Mouse (Mus musculus) cerebellum, adult 11-12 months (tissue): ENCODE results near the gene Wdr46.
"Not testable (repeated sequence)": the region's sequence is repeated elsewhere in the genome, so short reads cannot be mapped to it uniquely, and the experiment has no call there.

Experiments used
- DNase-seq: peaks from one replicate; pipeline ENCODE4 v3.0.0; 2022

The Wdr46 gene

GRCm38 (mm10) chr17:33980181-33981035 lies 39.9 kb downstream of the Wdr46 start:
- DNase-seq: peak; percentile 32

DNA sequence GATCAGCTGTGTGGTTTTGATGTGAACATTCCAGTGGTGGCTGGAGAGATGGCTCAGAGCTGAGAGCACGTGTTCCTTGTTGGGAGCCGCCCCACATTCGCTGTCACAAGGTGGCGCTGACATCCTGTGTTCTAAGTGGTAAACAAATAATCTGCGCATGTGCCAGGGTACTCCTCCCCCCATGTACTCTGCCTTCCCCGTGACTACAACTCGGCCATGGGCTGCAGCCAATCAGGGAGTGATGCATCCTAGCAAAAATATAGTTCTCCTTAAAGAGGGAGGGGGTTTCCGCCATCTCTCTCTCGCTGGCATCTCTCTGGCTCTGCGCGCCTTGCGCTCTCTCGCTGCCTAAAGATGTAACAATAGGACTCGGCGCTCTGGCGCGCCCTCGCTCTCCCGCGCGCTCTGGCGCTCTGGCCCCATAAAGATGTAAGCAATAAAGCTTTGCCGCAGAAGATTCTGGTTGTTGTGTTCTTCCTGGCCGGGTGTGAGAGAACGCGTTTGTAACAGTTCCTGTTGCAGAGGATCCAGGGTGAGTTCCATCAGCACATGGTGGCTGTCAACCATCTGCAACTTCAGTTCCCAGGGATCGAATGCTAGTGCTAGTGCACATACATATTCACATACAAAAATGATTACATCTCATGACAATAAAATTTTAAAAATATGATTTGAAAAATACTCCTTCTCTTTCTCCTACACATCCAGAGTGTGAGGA lies 40.9 kb downstream of the Wdr46 start:
- peak; percentile 92 for DNase-seq

DNA sequence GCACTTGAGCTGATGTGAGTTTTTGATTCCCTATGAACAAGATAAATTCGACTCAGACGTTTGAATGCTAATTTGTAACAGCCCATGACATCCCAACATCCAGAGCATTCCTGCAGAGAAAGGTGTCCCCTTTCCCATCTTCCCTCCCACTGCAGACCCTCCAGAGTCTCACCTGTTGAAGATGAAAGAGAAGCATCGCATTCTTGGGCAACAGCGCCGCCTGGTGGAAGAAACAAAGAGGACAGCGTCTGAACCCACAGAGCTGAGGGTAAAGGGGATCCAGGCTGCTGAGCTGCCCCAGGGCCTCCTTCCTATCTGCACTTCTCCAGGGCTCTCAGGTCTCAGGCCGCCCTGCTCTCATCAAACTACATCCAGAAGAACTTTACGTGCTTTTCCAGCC lies 41.7 kb downstream of the Wdr46 start:
- DNase-seq: peak; percentile 63

DNA sequence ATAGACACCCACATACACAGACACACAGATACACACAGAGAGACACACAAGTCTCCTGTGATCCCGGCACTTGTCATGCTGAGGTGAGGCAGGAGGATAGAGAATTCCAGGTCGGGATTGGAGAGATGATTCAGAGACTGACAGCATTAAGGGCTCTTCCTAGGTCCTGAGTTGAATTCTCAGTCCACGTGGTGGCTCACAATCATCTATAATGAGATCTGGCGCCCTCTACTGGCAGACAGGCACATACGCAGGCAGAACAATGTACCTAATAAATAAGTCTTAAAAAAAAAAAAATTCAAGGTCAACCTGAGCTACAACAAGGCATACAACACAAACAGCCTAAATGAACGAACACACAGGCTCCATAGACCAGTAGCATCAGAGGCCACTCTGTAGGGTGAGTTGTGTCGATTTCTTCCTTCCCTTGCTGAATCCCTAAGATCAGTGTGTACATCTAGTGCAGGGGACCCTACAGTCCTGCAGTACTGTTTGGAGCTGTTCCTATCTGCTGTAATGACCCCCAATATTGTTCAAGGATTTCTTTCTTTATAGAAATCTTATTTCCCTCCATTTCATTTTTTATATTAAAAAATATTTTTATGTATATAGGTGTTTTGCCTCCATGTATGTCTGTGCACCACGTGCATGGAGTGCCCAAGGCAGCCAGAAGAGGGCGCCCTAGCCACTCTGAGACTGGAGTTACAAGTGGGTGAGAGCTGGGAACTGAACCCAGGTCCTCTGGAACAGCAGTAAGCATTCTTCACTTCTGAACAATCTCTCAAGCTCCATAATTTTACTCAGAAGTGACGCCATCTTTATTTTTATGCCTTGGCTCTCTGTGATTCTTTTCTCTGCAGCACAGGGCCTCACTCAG lies 51.6 kb downstream of the Wdr46 start:
- peak; percentile 30 for DNase-seq

DNA sequence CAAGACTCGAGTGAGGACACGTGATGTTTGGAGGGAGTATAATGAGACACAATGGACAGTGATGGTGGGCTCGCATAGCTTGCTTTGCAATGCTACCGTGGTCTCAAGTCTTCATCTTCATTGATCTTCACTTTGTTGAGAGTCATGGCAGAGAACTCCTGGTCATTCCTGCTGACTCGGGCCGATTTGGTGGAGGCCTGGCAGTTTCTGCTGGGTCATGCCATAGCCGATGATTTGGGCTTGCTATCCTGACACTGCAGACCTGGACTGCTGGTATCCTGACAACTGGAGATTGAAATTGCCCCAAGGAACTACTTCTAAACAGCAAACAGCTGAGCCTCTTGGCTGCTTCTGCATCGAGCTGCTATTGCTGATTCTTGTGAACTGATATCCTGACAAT lies 54.5 kb downstream of the Wdr46 start:
- no peak for DNase-seq

- DNase-seq: no peak
Observed at GRCm38 (mm10) chr17:33995651-33996050, 55.2 kb downstream of the Wdr46 start.

GRCm38 (mm10) chr17:33997025-33997424 lies 56.6 kb downstream of the Wdr46 start:
- DNase-seq: not testable (repeated sequence)

GRCm38 (mm10) chr17:33998697-33999096 lies 58.2 kb downstream of the Wdr46 start:
- not testable (repeated sequence) for DNase-seq
